Mouse (Mus musculus) kidney, postnatal 25 days (tissue): ENCODE measurements at regions not wholly inside any gene's neighbourhood (a gene's known extent, or its start where the extent isn't known, plus 50 kb on each side); places are given as distances from the start of the nearest gene placed in this dataset.
A peak's percentile ranks its signal among the peaks of the same experiment; 100 is the strongest.

Experiments used
- DNase-seq, 2 experiments: peaks; one replicate each; pipeline ENCODE4 v3.0.0; 2021; ENCODE audit warnings: mixed read lengths in 2 of 2

DNA sequence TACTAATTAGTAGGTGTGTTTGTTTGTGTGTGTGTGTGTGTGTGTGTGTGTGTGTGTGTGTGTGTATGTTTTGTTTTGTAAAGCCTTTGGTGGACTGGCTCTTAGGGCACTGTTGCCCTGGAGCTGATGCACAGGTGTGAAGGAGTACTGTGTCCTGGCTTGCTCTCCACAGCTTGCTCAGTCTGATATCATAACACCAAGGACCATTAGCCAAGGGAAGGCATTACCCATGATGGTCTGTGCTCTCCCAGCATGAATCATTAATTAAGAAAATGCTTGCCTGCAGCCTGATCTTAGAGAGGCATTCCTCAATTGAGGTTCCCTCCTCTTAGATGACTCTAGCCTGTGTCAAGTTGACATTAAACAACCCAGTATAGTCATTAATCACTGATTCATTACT, 54.7 kb downstream of the Spry2 start:
- no peak for DNase-seq

DNA sequence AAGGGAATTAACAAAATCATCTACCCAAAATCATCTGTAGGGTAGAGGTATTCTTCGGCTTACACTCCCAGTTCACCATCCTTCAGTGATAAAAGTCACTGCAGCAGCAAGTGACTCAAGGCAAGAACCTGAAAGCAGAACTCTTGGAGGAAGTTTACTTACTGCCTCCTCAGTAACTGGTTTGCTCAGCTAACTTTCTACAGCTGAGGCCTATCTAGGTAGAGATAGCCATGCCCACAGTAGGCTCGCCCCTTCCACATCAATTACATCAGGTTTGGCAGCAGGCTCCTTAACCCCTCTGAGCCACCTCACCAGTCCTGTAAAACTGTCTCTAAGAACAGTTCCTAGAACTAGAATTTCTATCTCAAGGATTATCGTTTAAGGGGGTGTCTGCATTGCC, 59.1 kb downstream of the Spry2 start:
- DNase-seq = no peak

DNA sequence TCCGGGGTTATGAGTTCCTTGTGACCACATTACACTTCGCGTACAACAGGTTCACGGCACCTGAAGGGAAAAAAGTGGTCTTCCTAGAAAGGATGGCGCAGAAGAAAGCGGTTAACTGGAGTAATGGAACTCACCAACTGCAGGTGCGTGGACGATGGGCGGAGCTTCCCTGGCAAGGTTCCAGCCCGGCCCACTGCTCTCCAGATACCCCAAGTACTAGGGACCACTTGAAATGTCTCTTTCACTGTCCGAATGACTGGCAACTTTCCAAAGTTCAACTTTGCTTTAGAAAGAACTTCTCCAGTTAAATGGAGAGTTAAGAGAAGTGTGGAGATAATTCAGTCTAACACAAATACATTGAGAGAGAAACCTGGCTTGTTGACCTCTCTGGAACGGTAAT, 65.9 kb downstream of the Spry2 start:
- no peak for DNase-seq

DNA sequence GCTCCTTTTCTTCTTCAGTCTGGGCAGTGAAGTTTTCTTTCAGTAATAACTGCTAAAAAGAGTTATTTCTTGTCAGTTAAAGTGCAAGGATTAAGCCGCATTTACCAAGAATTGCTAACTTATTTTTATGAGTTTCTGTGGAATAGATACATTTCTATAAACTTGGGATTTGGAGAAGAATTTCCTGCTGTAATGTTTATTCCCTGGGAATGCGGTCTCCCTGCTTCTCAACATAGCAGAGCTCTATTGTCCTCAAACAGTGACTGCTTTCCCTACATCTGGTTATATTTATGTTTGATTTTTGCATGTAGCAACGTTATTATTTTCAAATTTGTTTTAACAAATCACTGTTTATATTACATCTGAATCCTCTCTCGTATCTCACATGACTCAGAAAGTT, 66.3 kb downstream of the Spry2 start:
- DNase-seq = no peak

DNA sequence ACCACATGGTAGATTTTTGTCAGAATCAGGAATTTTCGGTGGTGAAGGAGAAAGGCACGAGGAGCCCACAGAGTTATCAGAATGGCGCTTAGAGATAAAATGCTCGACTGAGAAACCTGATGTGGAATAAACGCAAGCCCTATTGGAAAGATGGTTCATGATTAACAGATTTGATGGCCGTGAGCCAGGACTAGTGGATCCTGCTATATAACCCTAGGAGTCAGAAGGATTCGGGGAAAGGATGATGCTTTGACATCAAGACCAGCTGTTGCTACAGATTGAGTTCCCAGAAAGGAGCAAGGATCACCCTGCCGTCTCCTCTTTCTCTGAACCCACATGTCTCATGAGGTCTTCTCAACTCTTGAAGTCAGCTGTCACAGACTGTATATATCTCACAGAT, 73.5 kb downstream of the Spry2 start:
- peak in 1 of 2 experiments; percentile 52 for DNase-seq

DNA sequence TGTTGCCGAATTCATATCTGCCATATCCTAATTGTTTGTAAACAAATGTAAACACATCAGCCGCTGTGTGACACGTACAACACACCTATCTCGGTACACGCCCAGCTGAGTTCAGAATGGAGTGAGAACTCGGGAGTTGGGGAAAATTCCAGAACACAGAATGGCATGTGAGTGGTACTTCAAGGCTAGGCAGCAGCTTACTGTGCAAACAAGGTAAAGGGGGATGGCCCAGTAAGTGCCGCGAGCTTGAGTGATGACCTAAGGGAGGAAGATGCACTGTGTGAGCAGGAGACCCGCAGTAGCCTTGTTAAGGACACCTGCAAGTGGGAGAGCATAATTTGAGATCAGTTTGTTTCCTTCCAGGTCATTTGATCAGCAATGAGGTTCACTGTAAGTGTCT, 74.0 kb downstream of the Spry2 start:
- DNase-seq = no peak

DNA sequence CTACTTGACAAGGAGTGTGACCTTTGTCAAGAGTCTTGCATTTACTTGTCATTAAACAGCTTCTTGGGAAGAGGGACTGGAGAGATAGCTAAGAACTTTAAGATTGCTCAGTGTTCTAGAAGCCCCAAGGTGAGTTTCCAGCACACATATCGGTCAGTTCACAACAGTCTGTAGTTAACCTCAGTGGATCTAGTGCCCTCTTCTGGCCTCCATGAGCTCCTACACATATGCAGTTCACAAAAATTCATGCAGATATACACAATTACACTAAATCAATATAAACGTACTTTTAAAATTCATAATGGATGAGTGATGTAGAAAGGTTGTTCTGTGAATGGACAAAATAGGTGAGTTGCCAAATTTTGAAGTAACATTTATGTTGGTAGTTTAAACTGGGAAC, 77.1 kb downstream of the Spry2 start:
- no peak for DNase-seq

DNA sequence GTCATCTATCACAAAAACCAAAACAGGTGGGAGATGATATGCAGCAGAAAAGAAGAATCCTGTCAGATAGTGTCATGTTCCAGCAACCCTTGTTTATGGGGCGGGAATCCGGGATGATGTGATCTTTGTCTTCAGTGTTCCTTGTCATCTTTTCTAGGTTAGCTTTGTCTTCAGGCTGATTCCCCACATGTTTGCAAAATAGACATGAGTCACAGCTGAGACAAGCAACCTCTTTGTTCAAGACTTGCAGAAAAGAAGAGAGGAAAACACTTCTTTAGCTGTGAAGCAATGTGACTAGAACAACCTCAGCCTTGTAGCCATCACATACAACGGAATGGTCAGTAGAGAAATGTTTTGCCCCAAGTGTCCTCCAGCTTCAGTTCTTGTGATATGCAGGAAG, 77.8 kb downstream of the Spry2 start:
- DNase-seq = no peak

DNA sequence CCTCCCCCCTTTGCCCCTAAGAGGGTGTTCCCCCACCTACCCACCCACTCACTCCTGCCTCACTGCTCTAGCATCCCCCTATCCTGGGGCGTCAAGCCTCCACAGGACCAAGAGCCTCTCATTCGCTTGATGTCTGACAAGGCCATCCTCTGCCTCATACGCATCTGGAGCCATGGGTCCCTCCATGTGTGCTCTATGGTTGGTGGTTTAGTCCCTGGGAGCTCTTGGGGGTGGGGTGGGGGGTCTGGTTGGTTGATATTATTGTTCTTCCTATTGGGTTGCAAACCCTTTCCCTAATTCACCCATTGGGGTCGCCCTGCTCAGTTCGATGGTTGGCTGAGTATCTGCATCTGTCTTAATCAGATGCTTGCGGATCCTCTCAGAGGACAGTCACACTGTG, 79.1 kb downstream of the Spry2 start:
- no peak for DNase-seq

DNA sequence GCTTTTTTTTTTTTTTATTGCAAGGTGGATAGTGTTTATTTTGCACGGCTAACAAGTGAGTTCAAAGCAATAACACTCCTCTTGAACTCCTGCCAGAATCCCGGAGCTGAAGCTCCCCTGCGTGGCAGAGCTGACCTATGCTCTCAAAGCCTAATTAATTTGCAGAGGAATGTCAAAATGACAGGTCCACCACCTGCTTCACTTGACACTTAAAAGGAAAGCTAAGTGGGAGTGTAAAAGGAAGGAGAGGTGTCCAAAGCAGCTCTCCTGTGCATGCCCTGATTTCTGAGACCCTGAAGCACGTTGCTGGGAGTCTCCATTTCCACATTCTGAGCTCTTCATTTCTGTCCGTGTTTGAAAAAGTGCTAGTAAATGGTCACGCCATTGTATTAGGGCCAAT, 80.8 kb downstream of the Spry2 start:
- peak; percentile 73 to 79 for DNase-seq

DNA sequence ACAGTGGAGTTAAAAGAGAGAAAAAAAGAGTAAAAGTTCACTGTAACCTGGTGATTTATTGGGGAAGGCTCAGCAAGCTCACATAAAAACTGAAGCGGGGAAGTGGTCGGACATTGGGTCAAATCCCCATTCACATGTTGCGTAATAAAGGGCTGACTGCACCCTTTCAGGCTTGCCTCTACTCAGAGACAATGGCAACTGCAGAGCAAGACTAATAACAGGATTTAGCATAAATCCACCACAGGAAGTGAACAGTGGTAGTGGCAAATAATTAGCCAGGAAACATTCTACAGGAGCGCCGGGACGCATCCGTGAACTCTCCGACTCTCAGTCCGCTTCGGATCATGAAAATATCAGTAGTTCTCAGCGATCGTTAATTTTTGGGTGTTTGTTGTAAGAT, 81.3 kb downstream of the Spry2 start:
- DNase-seq = peak; percentile 24 to 46

DNA sequence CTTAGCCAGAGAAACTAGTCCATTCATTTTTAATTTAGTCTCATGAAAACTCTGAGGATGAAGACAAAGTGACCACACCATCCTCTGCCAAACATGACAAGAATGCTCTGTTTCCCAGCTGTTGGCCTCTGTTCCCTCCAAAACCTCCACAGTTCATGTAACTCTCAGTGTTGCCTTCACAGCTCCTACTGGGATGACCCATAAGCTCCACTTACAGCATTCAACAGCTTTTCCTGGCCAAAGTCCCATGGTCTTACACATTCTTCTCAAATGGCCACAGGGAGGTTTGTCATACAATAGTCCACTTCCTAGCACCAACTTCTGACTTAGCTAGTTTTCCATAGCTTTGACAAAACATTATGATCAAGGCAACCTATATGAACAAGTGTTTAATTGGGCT, 83.0 kb downstream of the Spry2 start:
- no peak for DNase-seq

DNA sequence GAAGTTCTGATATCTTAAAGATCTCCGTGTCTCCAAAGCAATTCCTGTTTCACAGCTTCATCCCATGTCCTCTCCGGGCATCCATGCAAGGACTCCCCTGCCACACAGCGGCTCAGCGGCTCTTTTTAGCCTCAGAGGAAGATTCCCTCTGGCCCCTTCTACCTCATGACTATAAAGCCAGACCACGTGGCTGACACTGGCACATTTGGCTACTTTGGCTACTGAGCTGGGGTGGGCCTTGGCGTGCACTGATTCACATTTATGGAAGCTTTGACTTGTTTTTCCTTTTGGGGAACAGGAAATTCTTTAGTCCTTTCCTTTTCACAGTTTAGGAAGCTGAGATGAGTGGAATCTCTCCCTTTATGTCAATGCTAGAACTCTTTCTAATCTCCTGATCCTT, 83.5 kb downstream of the Spry2 start:
- DNase-seq = no peak

DNA sequence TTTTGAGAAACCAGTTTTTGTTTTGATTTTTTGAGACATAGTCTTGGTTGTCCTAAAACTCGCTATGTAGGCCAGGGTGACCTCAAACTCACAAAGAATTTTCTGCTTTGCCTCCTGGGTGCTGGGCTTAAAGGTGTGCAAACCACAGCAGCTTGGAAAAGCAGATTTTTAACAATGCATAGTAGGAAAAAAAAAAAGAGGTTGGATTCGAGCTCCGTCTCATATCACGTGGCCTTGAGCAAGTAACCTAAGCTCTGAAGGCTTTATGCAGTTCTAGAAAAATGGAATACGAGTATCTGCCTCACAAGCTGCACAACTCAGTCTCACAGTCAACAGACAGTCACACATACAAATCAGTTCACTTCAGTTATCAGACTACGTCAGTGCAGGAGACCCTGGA, 90.9 kb downstream of the Spry2 start:
- no peak for DNase-seq

DNA sequence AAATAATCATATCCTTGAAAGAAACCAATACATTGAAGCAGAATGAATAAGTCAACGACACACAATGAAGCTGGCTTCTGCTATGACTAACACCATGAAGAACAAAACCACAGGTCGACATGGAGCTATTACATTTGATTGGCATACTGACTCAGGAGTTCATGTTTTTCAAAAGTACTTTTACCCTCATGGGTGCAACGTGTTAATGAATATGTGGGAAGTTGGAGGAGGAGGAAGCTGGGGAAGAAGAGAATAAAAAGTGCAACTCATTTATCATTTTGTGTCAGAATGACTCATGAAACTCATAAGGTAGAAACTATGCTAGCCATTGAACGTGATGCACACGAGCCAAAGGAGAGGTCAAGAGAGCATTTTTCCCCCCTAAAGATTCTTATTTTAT, 91.3 kb downstream of the Spry2 start:
- DNase-seq = no peak

DNA sequence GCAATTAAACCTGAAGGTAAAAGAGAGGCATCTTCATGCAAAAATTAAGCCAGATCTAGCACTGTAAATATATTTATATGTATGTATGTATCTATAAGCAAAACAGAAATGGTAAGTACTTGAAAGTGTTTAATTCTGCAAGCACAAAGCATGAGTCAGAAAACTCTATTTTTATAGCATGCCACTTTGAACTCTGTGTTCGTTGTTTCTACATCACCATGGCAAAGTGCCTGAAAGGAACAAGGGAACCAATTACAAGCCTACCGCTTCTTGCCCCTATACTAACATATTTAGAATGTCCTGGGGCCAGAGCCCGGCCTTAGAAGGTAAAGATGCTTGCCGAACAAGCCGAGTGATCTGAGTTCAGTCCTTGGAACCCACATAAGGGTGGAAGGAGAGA, 91.9 kb downstream of the Spry2 start:
- DNase-seq = no peak

DNA sequence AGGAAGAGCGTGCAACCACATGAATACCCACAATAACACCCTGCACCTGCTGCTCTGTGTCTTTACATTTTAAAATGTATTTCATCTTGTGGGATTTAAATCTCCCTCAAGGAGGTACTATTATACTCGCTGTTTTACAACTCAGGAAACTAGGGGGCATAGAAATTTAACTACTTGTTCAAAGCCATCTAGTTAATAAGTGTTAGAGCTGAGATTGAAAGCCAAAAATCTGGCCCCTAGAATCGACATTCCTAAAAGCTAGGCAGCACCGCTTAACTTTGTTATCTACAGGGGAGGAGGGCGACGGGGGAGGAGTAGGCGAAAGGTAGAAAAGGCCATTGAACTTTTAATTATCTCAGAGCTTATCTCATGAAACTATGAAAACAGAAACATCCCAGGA, 93.3 kb downstream of the Spry2 start:
- DNase-seq = peak; percentile 10 to 34

DNA sequence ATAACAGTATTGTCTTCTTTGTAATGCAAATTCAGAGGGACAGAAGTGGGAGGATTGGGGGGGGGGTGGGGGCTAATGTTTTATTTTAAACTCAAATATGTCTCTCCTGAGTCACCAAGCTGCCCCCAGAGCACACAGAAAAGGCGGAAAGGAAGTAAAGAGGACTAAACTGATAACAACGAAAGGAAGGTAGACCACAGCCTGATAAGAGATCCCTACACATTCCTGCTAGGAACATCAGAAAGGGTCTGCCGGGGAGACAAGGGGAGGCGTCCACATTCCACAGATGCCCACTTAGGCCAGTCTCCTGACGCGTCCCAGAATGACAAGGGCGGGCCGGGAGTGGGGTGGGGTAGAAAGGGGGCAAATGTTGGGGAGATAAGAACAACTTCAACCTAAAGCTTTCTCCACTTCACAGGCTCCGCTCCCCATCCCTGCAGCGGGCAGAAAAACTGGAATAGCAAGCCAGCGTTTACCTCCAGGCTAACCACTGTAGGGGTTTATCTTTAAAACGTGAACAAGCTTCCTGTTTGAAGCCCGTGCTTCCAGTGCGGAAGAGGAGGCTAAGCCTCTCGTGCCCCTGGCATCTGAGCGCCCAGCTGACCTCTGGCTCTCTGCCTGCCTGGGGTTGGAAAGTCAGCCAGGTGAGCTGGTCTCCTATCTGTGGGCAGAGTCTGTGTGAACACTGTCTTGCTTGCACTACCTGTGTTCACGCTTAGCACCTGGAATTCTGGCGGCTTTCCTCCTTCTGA, 93.9 kb downstream of the Spry2 start:
- DNase-seq = peak; percentile 58 to 75

DNA sequence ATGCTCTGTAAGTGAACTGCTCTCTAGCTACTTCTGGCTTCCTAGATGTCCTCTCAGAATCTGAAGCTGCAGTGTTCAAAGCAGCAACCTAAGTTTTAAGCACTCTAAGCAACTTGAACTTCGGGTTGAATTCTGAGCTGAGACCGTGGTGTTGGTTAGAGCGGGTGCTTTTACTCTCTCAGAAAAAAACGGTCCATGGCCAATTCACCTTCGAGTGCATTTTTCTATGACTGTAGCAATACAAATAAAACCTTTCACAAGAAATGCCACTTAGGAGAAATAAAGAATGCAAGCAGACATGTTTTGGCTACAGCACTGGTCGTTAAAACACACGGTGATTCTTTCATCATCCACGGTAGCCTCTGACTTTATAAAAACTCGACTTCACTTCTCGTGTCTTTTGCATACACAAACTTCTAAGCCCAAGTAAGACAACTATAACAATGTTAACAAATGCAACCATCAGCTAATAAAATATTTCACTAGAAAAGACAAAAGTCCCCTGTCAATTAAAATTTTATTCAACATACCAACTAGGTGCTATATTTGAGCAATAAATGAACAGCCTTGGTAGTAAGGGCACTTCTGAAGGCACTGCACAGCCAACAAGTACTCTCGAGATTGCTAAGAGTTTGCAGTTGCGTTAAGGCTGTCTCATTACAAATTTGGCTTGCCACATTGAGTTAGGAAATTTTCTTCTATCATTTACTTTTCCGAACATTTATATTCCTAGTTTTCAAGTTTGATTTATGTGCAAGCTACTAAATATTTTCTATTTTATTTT, 96.3 kb downstream of the Spry2 start:
- no peak for DNase-seq

DNA sequence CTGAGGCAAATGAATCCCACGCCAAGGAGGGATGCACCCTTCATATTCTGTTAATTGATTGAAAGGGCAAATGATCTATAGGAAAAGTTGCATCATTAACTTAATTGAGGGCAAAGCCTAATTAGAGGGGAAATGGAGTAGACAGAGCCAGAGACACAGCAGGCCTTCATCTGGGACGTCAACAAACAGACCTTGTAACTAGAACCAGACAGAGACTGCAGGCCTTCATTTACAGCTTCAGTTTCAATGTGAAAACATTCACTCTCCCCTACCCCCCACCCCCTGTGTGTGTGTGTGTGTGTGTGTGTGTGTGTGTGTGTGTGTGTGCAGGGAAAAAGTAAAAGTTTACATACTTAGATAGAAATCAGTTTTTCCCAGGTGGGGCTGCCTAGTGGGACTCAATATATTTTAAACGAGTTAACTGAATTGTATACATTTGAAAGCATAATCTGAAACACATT, 97.2 kb downstream of the Spry2 start:
- no peak for DNase-seq

DNA sequence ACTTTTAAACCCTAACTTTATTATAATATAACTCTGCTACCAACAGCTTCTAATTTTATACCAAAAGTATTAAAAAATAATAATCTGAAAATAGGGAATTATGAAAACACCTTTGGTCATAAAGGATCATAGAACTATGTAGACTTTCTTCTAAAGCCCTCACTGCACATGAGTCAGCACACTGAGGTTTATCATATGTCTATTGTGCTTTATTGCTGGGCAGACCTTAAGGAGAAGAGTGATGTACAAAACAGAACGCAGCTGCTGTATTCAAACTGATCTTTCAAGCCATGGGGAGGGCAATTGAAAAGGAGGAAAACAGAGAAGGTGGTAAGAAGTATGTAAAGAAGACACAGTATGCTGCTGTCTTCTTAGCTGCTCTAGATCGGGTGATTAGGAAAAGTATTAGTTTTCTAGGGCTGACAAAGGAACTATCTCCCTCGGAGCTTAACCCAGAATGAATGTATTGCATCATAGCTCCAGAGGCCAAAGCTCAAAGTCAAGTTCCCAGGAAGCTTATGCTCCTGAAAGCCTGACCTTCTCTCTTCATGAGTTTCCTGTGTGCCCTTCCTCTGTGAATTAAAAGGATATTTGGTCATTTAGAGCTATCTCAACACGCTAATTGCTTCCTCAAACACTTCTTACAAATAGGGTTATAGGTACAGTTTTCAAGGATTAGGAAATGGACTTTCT, 103.5 kb downstream of the Spry2 start:
- DNase-seq = no peak

DNA sequence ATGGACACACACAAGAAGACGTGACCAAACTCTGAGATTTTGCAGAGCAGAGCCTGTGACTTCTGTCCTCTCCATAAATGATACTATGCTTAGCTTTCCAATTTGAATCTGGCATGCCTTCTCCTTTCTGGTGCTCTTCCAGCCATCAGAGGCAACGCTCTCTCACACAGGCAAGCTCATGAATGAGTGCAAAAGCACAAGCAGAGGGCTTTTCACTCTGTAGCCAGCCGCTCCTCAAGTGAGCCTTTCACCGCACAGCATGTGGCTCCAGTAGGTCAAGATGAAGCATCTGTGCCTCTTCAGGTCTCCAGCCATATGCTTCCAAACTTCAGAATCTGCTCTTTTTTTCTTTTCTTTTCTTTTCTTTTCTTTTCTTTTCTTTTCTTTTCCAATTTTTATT, 106.2 kb downstream of the Spry2 start:
- DNase-seq = no peak

DNA sequence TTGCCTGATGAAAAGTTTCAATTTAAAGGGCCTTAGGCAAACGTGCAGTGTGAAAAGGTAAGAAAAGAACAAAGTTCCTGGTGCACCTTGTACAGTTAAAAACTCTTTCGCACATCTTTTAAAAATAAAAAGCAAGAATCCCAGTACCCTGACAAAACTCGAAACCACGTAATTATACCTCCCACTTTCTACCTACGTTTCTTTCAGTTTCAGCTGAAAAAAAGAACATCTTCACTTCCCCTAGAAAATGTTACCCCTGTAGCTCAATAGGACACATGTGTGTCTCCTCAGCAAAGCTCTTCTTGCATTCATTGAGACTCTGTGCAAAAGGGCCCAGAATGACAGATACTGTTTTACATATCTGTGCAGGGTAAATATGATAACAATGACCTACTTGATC, 113.2 kb downstream of the Spry2 start:
- DNase-seq = no peak

DNA sequence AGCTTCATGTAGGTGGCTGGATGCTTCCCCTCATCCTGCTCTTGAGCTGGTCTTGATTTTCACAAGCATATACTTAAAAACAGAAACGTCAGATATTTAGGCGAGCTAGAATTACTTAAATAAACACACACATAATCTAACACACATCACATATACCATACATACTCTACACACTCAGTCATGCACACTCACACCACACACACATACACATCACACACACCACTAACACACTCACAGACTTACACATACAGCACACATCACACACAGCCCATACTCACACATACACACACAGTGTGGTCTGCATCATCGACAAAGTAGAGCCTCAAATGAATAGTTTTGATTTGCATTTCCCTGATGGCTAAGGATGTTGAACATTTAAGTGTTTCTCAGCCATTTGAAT, 116.9 kb downstream of the Spry2 start:
- DNase-seq = no peak
